Mouse (Mus musculus): ENCODE data around the gene Nfkb1.

Gene Nfkb1

GRCm38 (mm10) chr3:135673041-135673440, 18.3 kb downstream of the Nfkb1 start:
- in situ Hi-C loops (cut with MboI, MseI): no loop called here

GRCm38 (mm10) chr3:135672135-135672534, 19.2 kb downstream of the Nfkb1 start:
- in situ Hi-C loops (cut with MboI, MseI): no loop called here

GRCm38 (mm10) chr3:135670869-135671268, 20.5 kb downstream of the Nfkb1 start:
- in situ Hi-C loops (cut with MboI, MseI): no loop called here

GRCm38 (mm10) chr3:135667084-135667483, 24.3 kb downstream of the Nfkb1 start:
- in situ Hi-C loops (cut with MboI, MseI): no loop called here

- in situ Hi-C loops (cut with MboI, MseI): no loop called here
Observed at GRCm38 (mm10) chr3:135665777-135666259, 25.5 kb downstream of the Nfkb1 start.

- in situ Hi-C loops (cut with MboI, MseI): no loop called here
Observed at GRCm38 (mm10) chr3:135662139-135662864, 29.0 kb downstream of the Nfkb1 start.

GRCm38 (mm10) chr3:135661707-135662106, 29.6 kb downstream of the Nfkb1 start:
- in situ Hi-C loops (cut with MboI, MseI): no loop called here

- in situ Hi-C loops (cut with MboI, MseI): no loop called here
Observed at GRCm38 (mm10) chr3:135658540-135659097, 32.7 kb downstream of the Nfkb1 start.

GRCm38 (mm10) chr3:135656156-135656555, 35.2 kb downstream of the Nfkb1 start:
- in situ Hi-C loops (cut with MboI, MseI): no loop called here

GRCm38 (mm10) chr3:135650773-135651555, 40.4 kb downstream of the Nfkb1 start:
- in situ Hi-C loops (cut with MboI, MseI): no loop called here

GRCm38 (mm10) chr3:135649809-135650208, 41.5 kb downstream of the Nfkb1 start:
- in situ Hi-C loops (cut with MboI, MseI): no loop called here

GRCm38 (mm10) chr3:135648501-135648900, 42.8 kb downstream of the Nfkb1 start:
- in situ Hi-C loops (cut with MboI, MseI): no loop called here

GRCm38 (mm10) chr3:135646622-135647021, 44.7 kb downstream of the Nfkb1 start:
- in situ Hi-C loops (cut with MboI, MseI): no loop called here

- in situ Hi-C loops (cut with MboI, MseI): no loop called here
Observed at GRCm38 (mm10) chr3:135644971-135645370, 46.4 kb downstream of the Nfkb1 start.

GRCm38 (mm10) chr3:135641623-135641915, 49.8 kb downstream of the Nfkb1 start:
- in situ Hi-C loops (cut with MboI, MseI): no loop called here

- in situ Hi-C loops (cut with MboI, MseI): no loop called here
Observed at GRCm38 (mm10) chr3:135640856-135641622, 50.3 kb downstream of the Nfkb1 start.

GRCm38 (mm10) chr3:135640203-135640602, 51.1 kb downstream of the Nfkb1 start:
- in situ Hi-C loops (cut with MboI, MseI): no loop called here

GRCm38 (mm10) chr3:135637592-135637991, 53.8 kb downstream of the Nfkb1 start:
- in situ Hi-C loops (cut with MboI, MseI): no loop called here

GRCm38 (mm10) chr3:135636454-135636853, 54.9 kb downstream of the Nfkb1 start:
- in situ Hi-C loops (cut with MboI, MseI): no loop called here

GRCm38 (mm10) chr3:135635646-135636434, 55.5 kb downstream of the Nfkb1 start:
- in situ Hi-C loops (cut with MboI, MseI): no loop called here

- in situ Hi-C loops (cut with MboI, MseI): no loop called here
Observed at GRCm38 (mm10) chr3:135635030-135635429, 56.3 kb downstream of the Nfkb1 start.
